Mouse (Mus musculus): Measurements from ENCODE around the gene Gm8220. TPM values are rescaled to one million over a fixed set of nuclear protein-coding genes. Genes with fewer than 3 reads are reported as not detected.
"Not testable (repeated sequence)": the region's sequence is repeated elsewhere in the genome, so short reads cannot be mapped to it uniquely, and the experiment has no call there.

The Gm8220 gene
- not detected in 2 replicates for polyA plus RNA-seq (2014; fragmentation: Nextera tagmentation; extraction: Ambion mirVana)

DNA sequence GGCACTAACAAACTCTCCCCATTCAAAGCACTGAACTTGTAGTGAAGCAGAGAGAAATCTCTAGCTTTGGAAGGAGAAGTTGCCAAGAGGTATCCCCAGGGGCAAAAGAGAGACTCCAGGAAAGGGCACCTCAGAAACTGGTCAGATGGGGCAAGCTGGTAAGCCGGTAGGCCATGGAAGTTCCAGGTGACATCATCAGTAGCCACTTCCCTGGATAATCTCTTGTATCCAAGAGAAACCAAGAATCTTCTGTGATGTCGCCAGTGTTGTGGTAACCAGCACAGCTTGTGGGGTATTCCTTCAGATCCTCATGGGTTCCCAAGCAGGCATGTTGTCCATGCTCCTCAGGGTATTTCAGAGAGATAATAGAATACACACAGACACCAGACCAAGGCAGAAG lies at the start of gene Gm8220:
Gene Gm8220 (plus strand): TSS at position 301 of the 400 bp plus-strand sequence.
- not testable (repeated sequence) for H3K4me3 ChIP-seq (ENCODE audit: low read depth, low read length); H3K36me3 ChIP-seq (ENCODE audit: control insufficient read depth, insufficient read depth, low read length); H3K9ac ChIP-seq (ENCODE audit: low read length); H3K27me3 ChIP-seq (ENCODE audit: control insufficient read depth, insufficient read depth, low read length); H3K4me1 ChIP-seq (ENCODE audit: control insufficient read depth, insufficient read depth, low read length); H3K9me3 ChIP-seq (ENCODE audit: control insufficient read depth, low read length); H3K27ac ChIP-seq (ENCODE audit: low read depth, low read length); H3K4me2 ChIP-seq; ATAC-seq (ENCODE audit: low FRiP score); DNase-seq (ENCODE audit: low spot score, missing footprints)
- 97% methylated on average over 2 of the region's 2 CpGs for WGBS

DNA sequence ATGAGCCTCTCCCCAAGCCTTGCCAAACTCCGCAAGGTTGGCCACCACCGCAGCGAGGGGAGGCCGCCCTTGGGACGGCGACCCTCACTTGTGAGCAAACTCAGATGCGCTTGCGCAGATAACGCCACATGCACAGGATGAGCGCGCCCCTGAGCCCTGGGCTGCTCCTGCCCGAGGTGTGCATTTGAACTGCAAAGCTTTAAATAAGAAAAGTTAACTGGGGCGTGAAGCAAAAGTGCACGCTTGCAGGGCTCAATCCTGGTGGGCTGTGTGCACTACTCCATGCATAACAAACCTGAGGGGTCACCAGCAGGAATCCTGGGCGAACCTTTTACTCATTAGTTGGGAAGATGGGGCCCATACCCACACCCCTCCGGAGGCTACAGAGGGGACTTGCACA lies 37.3 kb upstream of the Gm8220 start:
- H3K27ac ChIP-seq (ENCODE audit: low read depth, low read length), result no peak overlapping the region
- H3K4me2 ChIP-seq, result no peak overlapping the region
- no peaks in the 10 kb centered on the region for H3K4me1 ChIP-seq (ENCODE audit: control insufficient read depth, insufficient read depth, low read length)
- WGBS, result 92% methylated on average over 16 of the region's 16 CpGs
- no peak overlapping the region for H3K9ac ChIP-seq (ENCODE audit: low read length)
- H3K9me3 ChIP-seq (ENCODE audit: control insufficient read depth, low read length), result no peaks in the 10 kb centered on the region; the same call in 1 of the 2 replicates
- H3K4me3 ChIP-seq (ENCODE audit: low read depth, low read length), result no peak overlapping the region
- no peaks in the 10 kb centered on the region for H3K36me3 ChIP-seq (ENCODE audit: control insufficient read depth, insufficient read depth, low read length)
- H3K27me3 ChIP-seq (ENCODE audit: control insufficient read depth, insufficient read depth, low read length), result no peaks in the 10 kb centered on the region
- no peak for DNase-seq (ENCODE audit: low spot score, missing footprints)
- no peak for ATAC-seq (ENCODE audit: low FRiP score)

- H3K4me3 ChIP-seq (ENCODE audit: low read depth, low read length); H3K36me3 ChIP-seq (ENCODE audit: control insufficient read depth, insufficient read depth, low read length); H3K4me1 ChIP-seq (ENCODE audit: control insufficient read depth, insufficient read depth, low read length); H3K4me2 ChIP-seq; DNase-seq (ENCODE audit: low spot score, missing footprints); H3K27ac ChIP-seq (ENCODE audit: low read depth, low read length); H3K9ac ChIP-seq (ENCODE audit: low read length); H3K27me3 ChIP-seq (ENCODE audit: control insufficient read depth, insufficient read depth, low read length); H3K9me3 ChIP-seq (ENCODE audit: control insufficient read depth, low read length); ATAC-seq (ENCODE audit: low FRiP score): not testable (repeated sequence)
- 86% methylated on average over 4 of the region's 4 CpGs for WGBS
These were observed 26.7 kb downstream of the Gm8220 start for GRCm38 (mm10) chr14:44312049-44312448.

GRCm38 (mm10) chr14:44338484-44338883 lies 53.1 kb downstream of the Gm8220 start, which contains the start of gene Gm5930:
Gene Gm5930, minus strand, starts transcription at chr14:44338584.
- H3K27me3 ChIP-seq (ENCODE audit: control insufficient read depth, insufficient read depth, low read length); H3K9me3 ChIP-seq (ENCODE audit: control insufficient read depth, low read length); ATAC-seq (ENCODE audit: low FRiP score); H3K4me3 ChIP-seq (ENCODE audit: low read depth, low read length); H3K9ac ChIP-seq (ENCODE audit: low read length); H3K27ac ChIP-seq (ENCODE audit: low read depth, low read length); DNase-seq (ENCODE audit: low spot score, missing footprints); H3K4me1 ChIP-seq (ENCODE audit: control insufficient read depth, insufficient read depth, low read length); H3K4me2 ChIP-seq; H3K36me3 ChIP-seq (ENCODE audit: control insufficient read depth, insufficient read depth, low read length): not testable (repeated sequence)
- no CpG with 5 or more reads among the region's 2 CpGs for WGBS

Other genes starting within 250 kb of the Gm8220 start
- not detected in 2 replicates for gene Ear2, start 182.9 kb upstream of the Gm8220 start, polyA plus RNA-seq (2014; fragmentation: Nextera tagmentation; extraction: Ambion mirVana)
- gene Gm3327, start 161.7 kb upstream of the Gm8220 start, polyA plus RNA-seq (2014; fragmentation: Nextera tagmentation; extraction: Ambion mirVana), result not detected in 2 replicates
- gene Gm8212, start 87.9 kb upstream of the Gm8220 start, polyA plus RNA-seq (2014; fragmentation: Nextera tagmentation; extraction: Ambion mirVana), result not detected in 2 replicates
- not detected in 2 replicates for gene 4930503E14Rik, start 72.3 kb upstream of the Gm8220 start, polyA plus RNA-seq (2014; fragmentation: Nextera tagmentation; extraction: Ambion mirVana)
- not detected in 2 replicates for gene Gm5930, start 53.0 kb downstream of the Gm8220 start, polyA plus RNA-seq (2014; fragmentation: Nextera tagmentation; extraction: Ambion mirVana)
- gene Gm8229, start 79.8 kb downstream of the Gm8220 start, polyA plus RNA-seq (2014; fragmentation: Nextera tagmentation; extraction: Ambion mirVana), result not detected in 2 replicates
- not detected in 2 replicates for gene Gm3371, start 125.1 kb downstream of the Gm8220 start, polyA plus RNA-seq (2014; fragmentation: Nextera tagmentation; extraction: Ambion mirVana)
- gene Gm8232, start 148.1 kb downstream of the Gm8220 start, polyA plus RNA-seq (2014; fragmentation: Nextera tagmentation; extraction: Ambion mirVana), result not detected in 2 replicates
- gene BC061237, start 206.9 kb downstream of the Gm8220 start, polyA plus RNA-seq (2014; fragmentation: Nextera tagmentation; extraction: Ambion mirVana), result not detected in 2 replicates
- not detected in 2 replicates for gene Gm17093, start 232.7 kb downstream of the Gm8220 start, polyA plus RNA-seq (2014; fragmentation: Nextera tagmentation; extraction: Ambion mirVana)

All from midbrain, embryonic 11.5 days (tissue).